Mouse (Mus musculus): ENCODE data around the gene Smap1.

DNA sequence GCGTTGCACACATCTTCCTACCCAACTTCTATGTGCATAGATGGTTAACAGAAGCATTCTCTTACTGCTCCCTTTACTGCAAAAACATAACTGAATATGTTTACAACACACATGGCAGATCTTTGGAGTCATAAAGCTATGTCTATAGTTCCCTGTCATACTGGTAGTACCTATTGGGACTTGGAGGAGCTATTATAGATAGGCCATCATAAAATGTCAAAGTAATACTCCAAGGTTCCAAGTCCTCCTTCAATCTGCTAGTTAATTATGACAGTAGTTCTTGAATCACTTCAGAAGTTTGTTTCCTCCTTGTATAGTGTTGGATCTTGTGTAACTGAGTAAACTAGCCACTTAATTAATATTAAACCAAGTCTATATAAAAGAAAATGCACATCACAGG is 49.9 kb downstream of the Smap1 start:
- TF ChIP-seq CTCF (IDR thresholded peaks at IDR 0.05; ENCODE audit: low read depth) (no peak), EP300 (optimal IDR thresholded peaks at IDR 0.05) (no peak)

All from stomach, postnatal 0 days (tissue).